Mouse (Mus musculus) forelimb bud, embryonic 11.5 days (tissue): ENCODE results near the gene Tmem171.

Source experiments
- DNase-seq: peaks from one replicate; pipeline ENCODE4 v3.0.0-alpha.2; 2012; ENCODE audit warnings: low read depth, low spot score

Gene Tmem171

DNA sequence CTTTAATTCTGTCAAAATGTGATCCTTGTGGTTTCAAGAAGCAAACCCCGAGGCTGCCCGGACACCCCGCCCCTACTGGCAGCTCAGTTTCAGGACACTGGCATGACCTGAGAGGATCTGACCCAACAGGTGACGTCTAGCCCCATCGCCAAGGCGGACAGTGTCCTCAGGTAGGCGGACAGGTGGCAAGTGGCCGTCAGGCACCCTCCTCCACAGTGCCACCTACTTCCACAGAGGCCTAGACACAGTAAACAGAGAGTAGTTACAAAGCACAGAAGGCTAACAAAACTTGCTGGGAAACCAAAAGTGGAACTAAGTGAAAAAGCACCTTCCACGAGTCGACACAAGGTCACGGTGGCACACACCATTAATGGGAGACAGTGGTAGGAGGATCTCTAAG is 1.3 kb downstream of the Tmem171 start:
- DNase-seq: no peak

DNA sequence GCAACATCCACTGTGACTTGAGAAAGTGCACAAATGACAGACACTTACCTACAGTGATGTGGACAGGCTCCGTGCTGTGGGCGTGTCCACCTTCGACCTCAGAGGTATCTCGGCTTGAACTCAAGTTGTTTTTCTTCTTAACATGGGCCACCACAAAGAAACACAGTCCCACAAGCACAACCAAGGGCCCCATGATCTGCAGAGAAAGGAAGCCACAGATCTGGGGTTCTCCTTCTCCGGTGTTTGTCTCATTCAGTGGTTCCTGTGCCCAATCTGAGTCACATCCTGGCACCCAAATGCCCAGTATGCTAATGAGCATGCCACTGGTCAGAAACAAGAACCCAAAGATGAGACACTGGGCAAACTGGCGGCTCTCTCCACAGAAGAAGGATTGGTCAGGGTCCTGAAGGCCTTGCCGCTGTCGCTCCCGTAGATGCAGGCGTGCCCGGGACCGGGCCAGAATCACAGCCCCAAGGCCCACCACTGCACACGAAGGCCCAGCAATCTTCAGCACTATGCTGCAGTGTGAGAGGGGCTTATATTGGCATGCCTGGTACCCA is 2.6 kb downstream of the Tmem171 start:
- no peak for DNase-seq

GRCm38 (mm10) chr13:98690886-98691285 is 3.7 kb downstream of the Tmem171 start:
- no peak for DNase-seq

DNA sequence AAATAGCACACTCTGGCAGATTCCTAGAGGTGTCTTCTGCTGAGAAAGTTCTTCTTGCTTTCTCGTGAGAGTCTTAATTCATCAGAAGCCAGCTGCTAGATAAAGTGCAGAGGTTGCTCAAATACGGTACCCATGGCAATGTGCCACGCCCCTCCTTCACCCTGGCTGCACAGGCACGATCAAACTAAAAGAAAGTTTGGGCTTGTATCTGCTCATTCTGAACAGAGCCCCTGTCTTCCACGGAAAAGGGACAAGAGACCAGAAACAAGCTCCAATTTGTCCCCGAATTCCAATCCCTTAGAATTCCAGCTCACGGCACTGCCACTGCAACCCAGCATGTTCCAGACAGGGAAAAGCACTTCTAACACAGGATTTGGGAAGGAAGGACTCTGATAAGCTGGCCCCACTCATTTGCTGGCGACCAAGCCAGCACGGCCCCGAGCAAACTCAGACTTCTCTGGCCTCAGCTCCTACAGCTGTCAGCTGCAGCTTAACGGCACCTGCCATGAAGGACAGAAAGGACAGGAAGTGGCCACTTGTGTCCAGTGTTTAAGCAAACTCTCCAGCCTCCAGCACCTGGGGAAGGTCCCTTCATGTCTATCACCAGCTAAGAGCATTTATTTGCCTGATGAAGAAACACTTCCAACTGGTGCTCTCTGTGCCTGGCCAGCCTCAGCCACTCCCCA is 4.9 kb downstream of the Tmem171 start:
- DNase-seq: no peak

GRCm38 (mm10) chr13:98687931-98688330 is 6.7 kb downstream of the Tmem171 start:
- no peak for DNase-seq

- peak; percentile 41 for DNase-seq
These were observed 10.3 kb downstream of the Tmem171 start for GRCm38 (mm10) chr13:98684144-98684900.

DNA sequence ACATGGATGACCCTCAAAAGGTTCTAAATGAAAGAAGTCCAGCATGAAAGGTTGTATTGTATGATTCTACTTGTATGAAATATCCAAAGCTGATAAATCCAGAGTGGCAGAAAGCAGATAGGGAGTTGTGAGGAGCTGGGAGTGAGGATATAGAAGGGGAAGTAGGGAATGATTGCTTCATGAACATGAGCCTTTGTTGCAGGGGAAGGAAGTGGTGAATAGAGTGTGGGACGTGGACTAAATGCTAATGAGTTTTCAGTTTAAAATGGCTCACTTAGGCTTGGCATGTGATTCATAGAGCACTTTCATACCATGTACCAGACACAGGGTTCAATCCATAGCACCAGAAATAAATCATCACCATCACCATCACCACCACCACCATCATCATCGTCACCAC is 11.2 kb downstream of the Tmem171 start:
- DNase-seq: no peak

DNA sequence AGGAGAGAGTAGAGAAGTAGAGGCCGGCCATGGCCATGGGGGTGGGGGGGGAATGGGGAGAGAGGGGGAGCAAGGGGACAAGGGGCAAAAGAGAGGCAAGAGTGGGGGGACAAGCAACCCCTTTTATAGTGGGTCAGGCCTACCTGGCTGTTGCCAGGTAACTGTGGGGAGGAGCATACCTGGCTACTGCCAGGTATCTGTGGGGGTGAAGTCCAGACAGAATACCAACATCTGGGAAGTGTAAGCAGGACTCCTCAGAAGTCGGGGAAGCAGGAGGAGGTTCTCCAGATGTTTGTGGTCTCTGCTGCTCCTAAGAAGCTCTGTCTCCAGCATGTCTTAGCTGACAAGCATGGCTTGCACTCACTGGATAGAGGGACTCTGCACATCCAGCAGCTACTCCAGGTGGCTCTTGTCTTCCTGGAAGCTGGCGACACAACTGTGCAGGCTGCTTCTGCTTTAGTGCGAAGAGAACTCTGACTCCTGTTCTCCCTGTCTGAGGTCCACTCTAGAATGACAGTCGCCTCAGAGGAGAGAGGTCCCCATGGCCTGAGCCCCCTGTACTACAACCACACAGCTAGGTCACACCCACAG is 14.1 kb downstream of the Tmem171 start:
- no peak for DNase-seq

DNA sequence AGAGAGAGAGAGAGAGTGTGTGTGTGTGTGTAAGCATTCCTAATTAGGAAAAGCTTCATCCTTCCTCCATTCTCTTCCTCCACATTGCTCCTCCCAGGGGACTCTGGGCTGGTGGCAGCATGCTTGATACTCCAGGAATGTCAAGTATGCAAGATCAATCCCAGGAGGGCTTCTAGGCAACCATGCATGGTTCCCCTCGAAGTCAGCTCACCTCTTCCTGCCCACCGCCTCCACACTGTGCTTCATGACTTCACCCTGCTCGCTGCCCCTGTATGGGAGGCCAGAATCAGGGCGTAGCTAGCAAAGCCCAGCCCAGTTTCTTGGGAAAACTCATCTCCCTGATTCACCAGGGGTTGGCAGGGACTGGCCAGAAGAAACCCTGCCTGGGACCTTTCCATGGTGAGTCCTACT is 15.0 kb downstream of the Tmem171 start:
- peak; percentile 39 for DNase-seq

- DNase-seq: no peak
These were observed 15.4 kb downstream of the Tmem171 start for GRCm38 (mm10) chr13:98679230-98679629.

GRCm38 (mm10) chr13:98673922-98674321 is 20.7 kb downstream of the Tmem171 start:
- DNase-seq: no peak

GRCm38 (mm10) chr13:98669296-98669695 is 25.3 kb downstream of the Tmem171 start:
- no peak for DNase-seq

GRCm38 (mm10) chr13:98667316-98667715 is 27.3 kb downstream of the Tmem171 start:
- DNase-seq: no peak

- DNase-seq: no peak
These were observed 29.4 kb downstream of the Tmem171 start for GRCm38 (mm10) chr13:98665240-98665639.

DNA sequence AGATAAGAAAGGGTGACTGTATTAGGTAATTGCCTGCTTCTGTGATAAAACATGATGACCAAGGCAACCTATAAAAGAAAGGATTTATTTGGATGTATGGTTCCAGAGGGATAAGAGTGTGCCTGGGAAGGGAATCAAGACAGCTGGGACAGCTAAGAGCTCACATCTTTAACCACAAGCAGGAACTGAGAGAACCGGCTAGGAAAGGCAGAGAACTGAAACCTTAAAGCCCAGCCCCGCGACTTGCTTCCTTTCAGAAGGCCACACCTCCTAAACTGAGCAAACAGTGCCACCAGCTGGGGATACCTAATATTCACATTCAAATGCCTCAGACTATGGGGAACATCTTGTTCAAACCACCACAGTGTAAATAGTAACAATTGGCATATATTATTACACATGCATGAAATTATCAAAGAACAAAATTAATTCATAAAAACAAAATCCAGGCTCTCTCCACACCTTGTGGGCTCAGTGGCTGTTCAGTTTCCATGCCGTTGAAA is 32.4 kb downstream of the Tmem171 start:
- no peak for DNase-seq

GRCm38 (mm10) chr13:98656034-98656471 is 38.6 kb downstream of the Tmem171 start:
- no peak for DNase-seq

DNA sequence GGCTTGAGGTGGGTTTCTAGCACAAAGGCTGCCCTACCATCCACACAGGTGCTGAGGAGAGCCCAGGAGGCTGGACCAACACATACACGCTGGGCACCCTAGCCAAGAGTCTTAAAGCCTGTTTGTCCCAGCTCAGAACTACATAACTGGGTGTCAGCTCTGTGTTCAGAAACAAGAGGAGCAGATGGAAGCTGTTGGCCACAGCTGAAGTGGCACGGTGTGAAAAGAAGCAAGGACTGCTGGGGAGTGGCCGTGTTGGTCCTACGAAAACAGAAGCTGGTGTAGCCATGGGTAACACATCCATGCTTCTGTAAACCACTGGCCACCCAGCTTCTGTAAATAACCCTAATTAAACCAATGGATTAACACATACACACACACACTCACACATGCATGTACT is 39.3 kb downstream of the Tmem171 start:
- no peak for DNase-seq

DNA sequence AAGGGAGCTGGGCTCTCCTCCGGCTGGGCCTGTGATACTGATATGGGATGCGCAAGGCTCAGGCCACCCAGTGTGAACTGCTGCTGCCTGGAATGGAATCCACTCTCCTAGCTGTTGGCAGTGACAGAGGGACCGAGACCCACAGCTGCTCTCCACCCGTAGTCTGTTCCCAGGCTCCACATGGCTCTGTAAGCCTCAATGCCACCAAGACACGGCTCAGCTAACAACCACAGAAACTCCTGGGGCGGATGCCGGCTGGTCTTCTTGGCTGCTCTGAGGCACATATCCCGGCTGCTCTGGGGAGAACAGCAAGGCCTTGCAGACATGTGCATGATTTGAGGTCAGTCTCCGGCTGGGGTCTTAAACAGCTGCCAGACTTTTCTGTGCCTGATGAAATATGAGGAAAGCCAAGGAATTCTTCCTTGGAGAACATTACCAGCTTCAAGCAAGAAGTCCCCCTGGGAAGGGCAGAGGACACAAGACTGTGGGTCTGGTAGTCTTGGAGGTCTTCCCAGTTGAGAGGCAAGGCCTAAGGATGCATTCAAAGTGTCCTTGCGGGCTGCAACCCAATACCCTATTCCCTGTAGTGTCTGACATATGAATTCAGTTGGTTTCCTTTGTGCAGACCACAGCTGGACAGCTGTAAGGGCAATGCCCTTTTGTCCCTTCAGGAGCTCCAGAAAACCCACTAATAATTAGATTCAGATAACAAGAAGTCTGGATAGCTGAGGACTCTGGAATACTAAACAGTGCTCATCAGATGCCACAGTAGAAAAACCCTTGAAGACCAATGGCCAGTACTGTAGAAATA is 40.3 kb downstream of the Tmem171 start:
- DNase-seq: peak; percentile 9

DNA sequence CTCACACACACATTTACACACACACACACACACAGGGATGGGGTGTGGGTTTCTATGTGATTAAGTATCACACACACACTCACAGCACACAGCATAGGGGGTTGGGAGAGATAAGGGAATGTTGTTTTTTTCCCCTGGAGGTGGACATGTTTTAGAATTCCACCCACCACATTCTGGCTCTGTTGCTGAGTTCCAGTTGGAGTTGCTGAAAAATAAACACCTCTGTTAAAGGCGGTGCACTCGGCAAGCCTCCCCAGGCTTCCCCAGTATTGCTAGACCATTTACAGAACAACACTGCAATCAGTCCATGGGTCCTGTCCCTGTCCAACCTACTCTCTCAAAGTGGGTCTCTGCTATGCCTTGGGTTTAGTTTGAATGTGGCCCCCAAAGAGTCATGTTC is 42.4 kb downstream of the Tmem171 start:
- DNase-seq: no peak

DNA sequence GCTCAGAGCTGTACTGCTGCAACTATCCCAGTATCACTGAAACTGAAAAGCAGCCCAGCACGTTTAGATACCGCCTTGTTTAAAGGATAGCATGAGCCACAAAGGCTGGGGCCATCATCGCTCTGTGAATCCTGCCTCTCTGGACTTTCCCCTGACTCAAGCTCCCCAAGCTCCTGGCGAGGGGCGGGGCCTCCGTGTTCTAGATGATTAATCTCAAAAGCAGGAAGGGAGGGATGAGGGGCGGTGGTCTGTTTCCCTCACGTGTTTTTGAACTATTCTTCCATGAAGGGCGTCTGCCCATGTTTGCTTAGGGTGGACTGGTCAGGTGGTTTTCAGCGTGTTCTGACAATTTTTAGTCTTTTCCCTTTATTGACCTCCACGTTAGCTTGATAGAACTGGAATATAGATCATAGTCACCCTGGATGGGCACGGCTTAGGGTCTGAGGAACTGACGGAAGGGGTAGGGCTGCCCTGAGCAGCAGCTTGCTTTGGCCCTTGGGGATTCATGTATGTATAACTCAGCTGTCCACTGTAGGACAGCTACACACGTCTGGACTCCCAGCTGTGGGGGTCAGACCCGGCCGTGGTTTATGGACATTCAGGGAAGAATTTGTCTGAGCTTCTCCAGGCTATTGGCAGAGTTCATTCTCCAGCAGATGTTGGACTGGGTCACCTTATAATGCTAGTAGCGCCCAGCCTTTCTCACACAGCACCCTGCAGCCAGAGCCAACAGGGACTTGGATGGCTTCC is 43.2 kb downstream of the Tmem171 start:
- no peak for DNase-seq
